Mouse (Mus musculus) left cerebral cortex, postnatal 25 days (tissue): ENCODE data around the gene Plagl1. TPM values are rescaled to one million over a fixed set of nuclear protein-coding genes. Genes with fewer than 3 reads are reported as not detected.

Experiments
- DNase-seq, 2 experiments: peaks; one replicate each; pipeline ENCODE4 v3.0.0; 2022; ENCODE audit warnings: low spot score in 2 of 2, mixed read lengths in 1 of 2
- intact Hi-C: fragments of 180-260 bp; cut with DNase I; formaldehyde crosslinking; loops from one replicate; pipeline ENCODE4 v1.15.1; 2025
- total RNA-seq, 2 experiments: library from RNA; stranded (reverse); gene quantifications; 2 replicates each; pipeline ENCODE4 v1.2.3; 2021

Gene Plagl1
- total RNA-seq, 2 experiments from 2014 or later, result 14.8 to 20.3 TPM

DNA sequence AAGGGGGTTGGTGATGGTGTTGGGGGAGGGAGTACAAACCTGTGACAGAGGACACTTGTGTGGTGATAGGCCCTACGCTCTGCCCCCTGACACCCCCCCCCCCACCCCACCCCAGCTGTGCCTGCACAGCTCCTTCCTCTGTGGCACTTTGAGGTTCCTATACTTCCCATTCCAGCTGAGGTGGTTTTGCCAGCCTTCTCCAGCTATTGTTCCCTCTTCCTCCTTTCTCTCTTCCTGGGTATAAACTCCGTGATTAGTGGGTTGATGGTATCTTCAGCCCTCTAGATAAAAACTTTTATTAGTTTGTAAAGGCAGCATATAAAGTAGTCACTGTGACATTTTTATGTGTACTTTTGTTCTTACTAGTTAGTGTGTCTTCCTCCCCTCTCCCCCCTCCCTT, 59.0 kb downstream of the Plagl1 start:
- DNase-seq, result no peak
- intact Hi-C loops, result no loop called here

DNA sequence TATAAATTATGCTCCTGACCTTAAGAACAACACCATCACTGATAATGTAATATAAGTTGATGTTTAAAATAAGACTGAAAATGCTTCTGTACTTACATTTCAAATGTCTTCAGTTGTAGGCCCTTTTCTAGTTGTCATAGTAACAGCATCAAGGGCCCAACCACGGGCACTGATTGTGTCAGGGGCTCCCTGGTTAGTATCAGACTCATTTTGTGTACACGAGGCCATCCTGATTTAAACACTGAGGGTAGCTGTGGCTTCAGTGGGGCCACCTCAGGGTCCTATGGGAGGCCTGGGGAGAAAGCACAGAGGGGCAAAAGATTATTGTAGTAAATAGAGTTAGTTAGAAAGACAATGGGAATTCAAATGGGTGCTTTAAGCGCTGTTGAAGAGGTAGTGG, 65.5 kb downstream of the Plagl1 start:
- DNase-seq, result no peak
- intact Hi-C loops, result no loop called here

DNA sequence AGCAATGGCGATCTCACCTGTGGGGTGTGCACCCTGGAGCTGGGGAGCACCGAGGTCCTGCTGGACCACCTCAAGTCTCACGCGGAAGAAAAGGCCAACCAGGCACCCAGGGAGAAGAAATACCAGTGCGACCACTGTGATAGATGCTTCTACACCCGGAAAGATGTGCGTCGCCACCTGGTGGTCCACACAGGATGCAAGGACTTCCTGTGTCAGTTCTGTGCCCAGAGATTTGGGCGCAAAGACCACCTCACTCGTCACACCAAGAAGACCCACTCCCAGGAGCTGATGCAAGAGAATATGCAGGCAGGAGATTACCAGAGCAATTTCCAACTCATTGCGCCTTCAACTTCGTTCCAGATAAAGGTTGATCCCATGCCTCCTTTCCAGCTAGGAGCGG, 67.0 kb downstream of the Plagl1 start:
- no peak for DNase-seq
- intact Hi-C loops, result no loop called here

DNA sequence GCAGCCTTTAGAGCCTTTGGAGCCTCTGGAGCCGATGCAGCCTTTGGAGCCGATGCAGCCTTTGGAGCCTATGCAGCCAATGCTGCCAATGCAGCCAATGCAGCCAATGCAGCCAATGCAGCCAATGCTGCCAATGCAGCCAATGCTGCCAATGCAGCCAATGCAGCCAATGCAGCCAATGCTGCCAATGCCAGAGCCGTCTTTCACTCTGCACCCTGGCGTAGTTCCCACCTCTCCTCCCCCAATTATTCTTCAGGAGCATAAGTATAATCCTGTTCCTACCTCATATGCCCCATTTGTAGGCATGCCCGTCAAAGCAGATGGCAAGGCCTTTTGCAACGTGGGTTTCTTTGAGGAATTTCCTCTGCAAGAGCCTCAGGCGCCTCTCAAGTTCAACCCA, 67.6 kb downstream of the Plagl1 start:
- no peak for DNase-seq
- intact Hi-C loops, result no loop called here

DNA sequence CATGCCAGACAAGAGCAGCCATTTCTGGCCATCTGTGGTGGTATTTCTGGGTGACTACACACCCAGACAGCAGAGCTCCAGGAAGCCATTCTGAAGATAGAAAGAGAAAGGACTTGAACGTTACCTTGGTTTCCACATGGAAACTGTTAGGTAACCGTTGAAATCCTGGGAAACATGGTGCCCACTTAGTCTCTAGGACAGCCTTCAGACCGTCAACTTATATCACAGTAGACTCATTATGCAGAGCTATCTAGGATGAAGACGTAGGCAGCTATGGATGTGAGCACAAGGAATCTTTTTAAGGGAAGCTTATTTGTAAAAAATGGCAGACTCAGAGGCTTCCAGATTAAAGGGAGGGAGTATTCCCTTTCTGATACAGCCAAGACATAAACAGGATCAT, 73.5 kb downstream of the Plagl1 start:
- intact Hi-C loops, result no loop called here
- DNase-seq, result peak in 1 of 2 experiments; percentile 50

DNA sequence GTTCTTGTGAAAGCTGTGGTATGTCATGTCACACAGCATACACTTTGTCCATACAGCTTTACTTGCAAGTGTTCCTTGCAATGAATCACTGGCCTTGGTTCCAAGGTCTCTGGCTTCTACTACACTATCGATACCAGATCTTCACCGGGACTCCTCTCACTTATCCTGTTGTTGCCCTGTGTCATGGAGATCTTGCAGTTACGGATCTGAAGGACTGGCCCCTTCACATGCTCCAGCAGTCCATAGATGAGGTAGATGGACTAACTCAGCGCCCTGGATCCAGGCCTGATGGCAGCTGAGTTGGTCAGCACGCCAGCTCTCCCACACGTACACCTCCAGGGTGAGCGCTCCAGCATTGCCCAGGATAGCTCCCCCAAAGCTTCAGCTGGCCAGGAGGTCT, 75.0 kb downstream of the Plagl1 start:
- no peak for DNase-seq
- intact Hi-C loops, result no loop called here

DNA sequence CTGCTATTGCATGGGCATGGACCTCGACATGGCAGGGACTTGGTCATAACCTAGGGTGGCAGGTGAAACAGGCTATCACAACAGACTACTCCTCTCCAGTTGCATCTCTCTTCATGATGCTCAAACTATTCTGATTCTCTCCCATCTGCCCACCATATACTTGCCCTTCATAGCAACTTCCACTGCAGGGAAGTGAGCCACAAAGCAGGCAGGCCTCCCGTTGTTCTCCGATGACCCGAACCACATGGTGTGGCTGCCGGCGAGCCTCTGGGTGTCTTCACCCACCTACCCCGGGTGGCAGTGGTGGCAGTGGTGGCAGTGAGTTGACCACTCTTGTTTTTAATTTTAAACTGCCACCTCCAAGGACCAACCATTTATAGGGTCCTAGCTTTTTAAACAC, 75.4 kb downstream of the Plagl1 start:
- DNase-seq, result no peak
- intact Hi-C loops, result no loop called here

DNA sequence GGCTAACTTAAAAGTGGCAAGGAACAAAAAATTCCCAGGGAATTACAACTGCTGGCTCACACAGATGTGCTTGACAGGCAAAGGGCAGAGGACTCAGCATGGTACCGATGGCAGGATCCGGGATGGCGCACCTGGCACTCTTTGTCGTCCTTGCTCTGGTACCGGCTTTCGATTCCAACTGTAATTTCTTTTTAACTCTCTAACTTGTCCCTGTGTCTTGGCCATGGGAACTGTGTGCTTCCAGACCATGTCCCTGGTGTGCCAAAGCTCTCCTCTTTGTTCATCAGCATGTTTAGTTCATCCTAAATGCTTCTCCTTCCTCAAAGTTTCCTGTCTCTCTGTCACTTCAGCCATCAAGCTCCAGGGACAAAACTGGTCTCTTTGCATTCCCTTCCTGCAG, 77.6 kb downstream of the Plagl1 start:
- intact Hi-C loops, result no loop called here

DNA sequence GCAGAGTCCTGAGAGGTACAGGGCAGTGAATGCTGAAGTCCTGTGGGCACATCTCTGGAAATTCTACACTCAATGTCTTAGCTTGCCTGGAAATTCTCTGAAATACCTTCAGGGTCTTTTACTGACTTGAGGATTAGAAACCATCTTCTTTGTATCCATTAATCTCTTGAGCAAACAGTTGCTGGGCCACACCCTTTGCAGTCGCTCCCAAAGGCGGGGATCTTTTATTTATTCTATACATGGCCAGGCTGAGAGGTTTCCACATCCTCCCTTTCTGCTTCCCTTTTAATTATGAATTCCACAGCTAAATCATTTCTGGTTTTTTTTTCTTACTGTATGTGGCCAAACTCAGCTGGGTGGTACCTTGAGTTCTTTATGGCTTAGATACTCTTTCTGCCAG, 80.1 kb downstream of the Plagl1 start:
- intact Hi-C loops, result no loop called here

More for the DNA sequence above, 77.6 kb downstream of the Plagl1 start:
- DNase-seq, result no peak

DNA sequence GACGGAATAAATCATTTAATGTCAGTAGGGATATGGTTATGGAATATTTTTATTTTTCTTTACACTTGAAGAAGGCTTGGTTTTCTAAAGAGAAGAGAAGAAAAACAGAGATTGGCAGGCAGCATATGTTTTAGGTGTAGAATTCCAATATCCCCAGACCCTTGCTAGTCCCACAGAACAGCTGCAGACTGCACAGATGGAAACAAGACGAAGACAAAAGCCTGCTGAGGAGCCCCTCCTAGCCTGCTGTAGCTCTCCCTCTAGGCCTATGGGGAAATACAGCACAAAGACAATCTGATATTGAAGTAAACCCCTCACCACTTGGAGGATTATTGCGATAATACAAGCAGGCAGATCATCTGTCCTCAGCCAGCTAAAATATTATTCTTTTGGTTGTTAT, 90.1 kb downstream of the Plagl1 start:
- no peak for DNase-seq
- intact Hi-C loops, result no loop called here

More for the DNA sequence above, 80.1 kb downstream of the Plagl1 start:
- no peak for DNase-seq

DNA sequence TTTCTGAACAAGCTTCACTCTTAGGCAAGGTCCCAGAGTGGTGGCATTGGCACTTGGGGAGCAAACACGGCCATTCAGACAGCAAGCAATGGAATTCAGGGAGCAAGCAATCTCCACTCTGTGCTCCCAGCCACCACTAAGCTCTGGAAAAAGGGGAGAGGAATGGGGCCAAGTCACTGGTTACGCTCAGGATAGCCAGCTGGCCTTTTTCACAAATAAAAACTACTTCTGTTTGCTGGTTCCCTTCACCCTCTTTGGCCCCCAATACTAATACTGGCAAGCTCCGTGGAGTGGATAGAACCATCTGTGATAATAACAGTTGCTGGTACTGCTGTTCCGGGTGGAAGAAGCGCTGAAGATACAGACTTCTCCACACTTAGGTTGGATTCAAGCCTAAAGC, 91.0 kb downstream of the Plagl1 start:
- intact Hi-C loops, result no loop called here
- DNase-seq, result peak in 1 of 2 experiments; percentile 38

DNA sequence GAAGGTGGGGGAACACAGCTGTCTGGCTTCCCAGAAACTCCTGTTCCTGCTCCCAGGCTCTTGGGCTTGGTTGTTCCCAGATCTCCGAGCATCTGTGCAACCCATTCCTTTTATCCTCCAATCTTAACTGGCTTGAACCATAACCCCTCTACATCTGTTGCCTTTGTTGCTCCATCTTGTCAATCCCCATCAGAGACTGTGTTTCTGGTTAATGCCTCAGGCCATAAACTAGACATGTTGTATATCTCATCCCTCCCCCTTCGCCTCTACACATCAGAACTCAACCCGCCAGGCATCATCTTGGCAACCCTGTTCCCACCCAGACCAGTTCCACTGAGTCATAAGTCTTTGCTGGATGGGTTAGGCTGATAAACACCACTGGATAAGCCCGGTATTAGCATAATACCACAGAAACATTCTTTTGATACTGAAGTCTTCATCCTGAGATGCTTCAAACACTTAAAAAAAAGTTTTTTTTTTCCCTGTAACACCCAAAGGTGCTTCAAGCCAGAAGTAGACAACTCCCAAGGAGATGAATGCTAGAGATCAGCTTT, 92.6 kb downstream of the Plagl1 start:
- DNase-seq, result no peak
- intact Hi-C loops, result no loop called here

DNA sequence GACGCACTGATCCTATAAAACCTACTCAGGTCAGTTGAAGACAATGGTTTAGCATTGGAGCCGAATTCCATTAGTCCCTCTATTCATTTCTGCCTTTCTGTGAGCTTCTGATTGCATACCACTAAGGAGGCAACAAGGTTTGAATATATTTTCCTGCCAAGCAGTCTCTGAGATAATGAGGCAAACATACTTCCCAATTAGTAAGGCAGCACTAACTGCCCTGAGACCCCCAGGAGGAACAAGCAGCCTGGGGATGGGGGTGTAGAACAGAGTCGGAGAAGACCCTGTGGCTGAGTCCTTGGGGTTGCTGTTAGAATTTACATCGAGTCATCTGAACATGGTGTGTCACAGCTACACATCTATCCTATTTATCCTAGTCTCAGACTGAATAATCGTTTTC, 95.1 kb downstream of the Plagl1 start:
- intact Hi-C loops, result no loop called here
- DNase-seq, result no peak

DNA sequence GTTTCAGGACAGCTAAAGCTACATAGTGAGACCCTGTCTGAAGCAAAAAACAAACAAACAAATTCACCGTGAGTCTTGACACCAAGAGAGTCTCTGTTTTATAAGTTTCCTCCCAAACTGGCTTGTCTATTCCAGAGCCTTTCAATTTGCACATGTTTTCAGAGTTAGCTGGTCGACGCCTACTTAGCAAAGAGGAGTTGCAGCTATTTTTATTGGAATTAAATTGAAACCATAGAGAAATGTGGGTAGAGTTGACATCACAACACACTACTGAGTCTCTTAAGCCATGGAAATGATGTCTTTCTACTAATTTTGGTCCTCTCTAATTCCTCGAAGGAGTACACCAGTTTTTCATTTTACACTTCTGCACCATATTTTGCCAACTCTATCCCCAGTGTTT, 100.6 kb downstream of the Plagl1 start:
- DNase-seq, result peak in 1 of 2 experiments; percentile 59
- intact Hi-C loops, result no loop called here

DNA sequence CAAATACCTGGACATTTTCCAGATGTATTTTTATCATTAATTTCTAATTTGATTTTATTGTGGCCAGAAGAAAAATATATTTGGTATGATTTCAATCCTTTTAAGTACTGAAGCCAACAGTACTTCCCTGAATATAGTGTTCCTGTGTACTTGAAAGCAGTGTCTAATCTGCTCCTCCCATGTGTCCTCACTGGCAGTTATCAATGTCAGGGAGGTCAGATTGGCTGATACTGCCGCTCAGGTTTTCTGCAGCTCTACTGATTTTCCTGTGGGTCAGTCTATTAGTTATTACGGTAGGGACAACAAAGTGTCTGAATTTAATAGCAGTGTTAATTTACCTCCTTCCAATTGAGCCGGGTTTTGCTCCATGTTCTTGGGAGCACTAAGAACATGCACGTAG, 101.7 kb downstream of the Plagl1 start:
- intact Hi-C loops, result no loop called here
- no peak for DNase-seq

DNA sequence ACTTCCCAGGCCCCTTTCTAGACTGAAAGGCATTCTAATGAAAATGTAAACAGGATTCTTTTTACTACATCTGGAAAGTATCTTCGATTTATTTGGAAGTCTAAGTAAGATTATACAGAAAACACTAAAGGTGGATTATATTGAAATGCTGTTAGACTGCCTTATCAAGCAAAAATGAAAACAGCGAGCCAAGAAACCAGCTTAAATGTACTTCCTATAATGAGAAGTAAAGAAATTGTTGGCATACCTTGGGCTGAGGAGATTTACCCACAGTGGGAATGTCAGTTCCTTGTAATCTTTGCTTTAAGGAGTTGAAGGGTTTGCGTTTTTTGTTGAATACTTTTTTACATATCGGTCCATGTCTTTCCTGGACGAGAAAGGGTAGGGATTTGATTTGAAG, 108.2 kb downstream of the Plagl1 start:
- intact Hi-C loops, result no loop called here
- no peak for DNase-seq

DNA sequence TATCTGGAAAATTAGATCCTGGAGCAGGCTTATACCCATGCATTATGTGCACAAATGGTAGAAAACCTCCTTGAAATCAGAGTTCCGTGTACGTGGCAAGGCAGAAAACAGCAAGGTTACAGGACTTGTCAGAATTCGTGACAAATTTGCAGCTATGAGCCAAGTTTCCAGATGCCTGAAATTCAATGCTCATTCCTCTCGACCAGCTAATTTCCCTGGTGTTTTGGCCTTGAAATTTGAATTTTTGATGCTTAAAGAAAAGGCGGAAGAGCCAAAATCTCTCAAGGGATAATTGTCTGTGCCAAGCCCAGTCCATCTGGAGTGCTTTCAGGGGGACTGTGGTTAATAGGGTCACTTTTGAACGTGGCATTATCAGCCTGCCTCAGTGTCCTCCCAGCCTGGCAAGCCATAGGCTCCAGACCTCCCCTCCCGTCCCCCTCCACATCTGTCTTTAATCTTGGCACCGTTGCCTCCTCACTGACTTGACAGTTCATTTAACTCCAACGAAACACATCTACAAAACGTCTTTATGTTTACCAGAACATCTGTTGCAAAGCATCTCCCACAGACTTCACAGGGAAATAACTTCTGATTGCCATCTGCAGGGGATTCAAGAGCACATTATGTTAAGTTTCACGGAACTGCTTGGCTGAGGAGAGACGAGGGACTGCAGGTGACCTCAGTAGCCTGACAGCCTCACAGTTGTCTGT, 110.6 kb downstream of the Plagl1 start:
- intact Hi-C loops, result no loop called here
- DNase-seq, result no peak

DNA sequence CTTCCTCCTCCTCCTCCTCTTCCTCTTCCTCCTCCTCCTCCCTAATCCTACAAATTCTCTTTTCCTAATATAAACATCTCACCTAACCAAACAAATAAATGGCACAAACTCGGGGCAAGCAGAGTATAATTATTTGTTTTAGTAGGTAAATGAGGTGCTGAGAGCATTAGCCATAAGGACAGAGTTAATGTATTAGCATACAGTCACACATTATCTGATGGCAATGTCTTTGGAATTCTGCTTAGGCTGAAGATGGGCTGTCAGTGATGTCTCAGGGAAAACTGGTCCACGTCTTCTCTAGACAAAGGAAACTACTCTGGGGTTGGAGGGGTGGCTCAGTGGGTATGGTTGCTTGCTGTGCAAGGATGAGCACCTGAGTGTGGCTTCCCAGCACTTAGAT, 111.2 kb downstream of the Plagl1 start:
- no peak for DNase-seq
- intact Hi-C loops, result no loop called here

DNA sequence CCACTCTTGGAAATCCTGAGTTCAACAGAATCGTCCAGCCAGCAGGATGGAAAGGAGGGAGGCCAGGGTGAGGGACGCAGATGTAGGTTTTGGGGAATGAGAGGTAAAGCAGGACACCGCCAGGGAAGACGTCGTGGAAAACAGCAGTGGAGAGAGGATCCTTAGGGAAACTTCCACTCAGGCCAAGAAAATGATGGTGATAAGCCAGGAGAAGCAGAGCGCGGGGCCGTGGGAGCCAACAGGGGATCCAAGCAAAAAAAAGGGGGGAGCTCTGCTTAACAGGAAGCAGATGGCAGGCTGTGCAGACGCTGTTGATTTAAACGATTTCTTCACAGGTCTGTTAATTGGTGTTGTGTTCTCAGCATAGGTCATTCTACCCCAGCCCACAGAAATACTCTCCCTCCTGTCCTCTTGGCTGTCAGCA, 112.5 kb downstream of the Plagl1 start:
- DNase-seq, result no peak
- intact Hi-C loops, result no loop called here

DNA sequence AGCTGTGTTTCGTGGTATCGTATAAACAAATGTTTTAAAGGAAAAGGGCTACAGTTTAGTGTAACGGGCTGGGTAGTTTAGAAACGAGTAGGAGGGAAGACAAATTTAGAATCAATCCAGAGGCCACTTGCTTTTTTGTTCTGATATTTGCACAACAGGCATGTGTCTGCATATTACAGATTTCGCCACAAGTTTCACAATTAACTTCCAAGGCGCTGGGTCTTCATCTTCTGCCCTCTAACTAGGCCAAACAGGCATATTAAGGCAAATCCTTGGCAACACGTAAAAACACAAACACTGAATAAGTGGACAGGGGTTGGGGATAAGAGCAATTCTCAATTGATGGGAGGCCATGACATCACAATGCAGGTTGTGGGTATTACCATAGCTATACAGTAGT, 115.6 kb downstream of the Plagl1 start:
- intact Hi-C loops, result no loop called here
- no peak for DNase-seq

DNA sequence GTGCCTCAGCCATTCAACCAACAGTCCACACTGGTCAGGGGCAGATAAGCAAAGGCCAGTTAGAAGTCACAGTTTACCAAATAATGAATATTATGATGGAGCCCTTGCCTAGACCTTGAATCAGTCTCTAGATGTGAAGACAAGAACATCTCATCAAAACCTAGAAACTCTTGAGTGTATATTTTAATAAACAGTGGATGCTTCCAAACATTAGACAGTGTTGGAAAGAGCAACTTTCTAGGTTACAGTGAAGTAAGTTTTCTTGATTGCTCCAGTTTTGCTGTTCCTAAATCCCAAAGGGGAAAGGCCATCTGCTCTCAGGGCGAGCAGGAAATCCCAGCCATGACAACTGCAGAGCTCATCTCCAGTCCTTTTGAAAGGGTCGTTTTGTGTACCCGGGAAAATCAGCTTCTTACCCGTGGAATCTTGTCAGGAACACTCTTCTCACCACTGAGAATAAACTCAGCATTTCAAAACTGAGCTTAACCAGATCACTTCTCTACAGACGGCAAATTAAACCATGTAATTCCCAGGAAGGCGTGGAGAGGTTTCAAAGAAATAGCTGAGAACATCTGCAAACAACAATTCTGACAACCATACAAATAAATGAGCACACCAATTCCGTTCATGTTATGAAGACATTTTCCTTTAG, 117.8 kb downstream of the Plagl1 start, which contains the start of gene Zc2hc1b:
TSS of gene Zc2hc1b (minus strand) at position 51 of the 652 bp plus-strand sequence.
- intact Hi-C loops, result no loop called here
- DNase-seq, result no peak
